Mouse (Mus musculus) heart, embryonic 15.5 days (tissue): ENCODE results near the gene Pigs. TPM values are rescaled to one million over a fixed set of nuclear protein-coding genes. Genes with fewer than 3 reads are reported as not detected.

Experiments
- ATAC-seq: fragments of 200-750 bp; cut with Nextera tagmentation; replicated peaks from 2 replicates; pipeline ENCODE4 v1.8.0; 2017; ENCODE audit warnings: low read depth, moderate TSS enrichment; ENCODE audit not compliant: insufficient number of reproducible peaks, insufficient read depth, low FRiP score
- H3K27ac ChIP-seq: fragments of 300-500 bp; sonication (generic); 2 replicates; pipeline ENCODE4 v1.5.1; 2015; ENCODE audit warnings: mild to moderate bottlenecking, inconsistent platforms
- H3K27me3 ChIP-seq: fragments of 300-500 bp; sonication (generic); 2 replicates; pipeline ENCODE4 v1.6.1; 2015; ENCODE audit warnings: inconsistent platforms
- H3K36me3 ChIP-seq: fragments of 300-500 bp; sonication (generic); 2 replicates; pipeline ENCODE4 v1.6.1; 2015; ENCODE audit warnings: mild to moderate bottlenecking, inconsistent platforms
- H3K4me1 ChIP-seq: fragments of 300-500 bp; sonication (generic); replicated peaks from 2 replicates; pipeline ENCODE4 v1.6.1; 2015; ENCODE audit warnings: inconsistent platforms
- H3K4me2 ChIP-seq: fragments of 300-500 bp; sonication (generic); 2 replicates; pipeline ENCODE4 v1.6.1; 2015; ENCODE audit warnings: inconsistent platforms, mild to moderate bottlenecking, moderate library complexity
- H3K4me3 ChIP-seq: fragments of 300-500 bp; sonication (generic); 2 replicates; pipeline ENCODE4 v1.5.1; 2015; ENCODE audit warnings: mild to moderate bottlenecking, inconsistent platforms
- H3K9ac ChIP-seq: fragments of 300-500 bp; sonication (generic); 2 replicates; pipeline ENCODE4 v1.6.1; 2015; ENCODE audit warnings: mild to moderate bottlenecking, inconsistent platforms
- H3K9me3 ChIP-seq: fragments of 300-500 bp; sonication (generic); replicated peaks from 2 replicates; pipeline ENCODE4 v1.6.1; 2016; ENCODE audit warnings: inconsistent platforms
- WGBS: fragments of 180-500 bp; shearing (Covaris S2); methylation state at CpG from one replicate; pipeline ENCODE4 v1.1.7; 2015; ENCODE audit warnings: mixed read lengths; 5-methylcytosine and 5-hydroxymethylcytosine counted together
- polyA plus RNA-seq: library from polyadenylated mRNA; unstranded; fragments of >200 nt; fragmentation: Nextera tagmentation; extraction: Ambion mirVana; gene quantifications from 2 replicates; pipeline ENCODE4 v1.2.1, GENCODE M21; 2015

Pigs gene
- polyA plus RNA-seq, 1 experiment from 2014 or later: 46.1 TPM

DNA sequence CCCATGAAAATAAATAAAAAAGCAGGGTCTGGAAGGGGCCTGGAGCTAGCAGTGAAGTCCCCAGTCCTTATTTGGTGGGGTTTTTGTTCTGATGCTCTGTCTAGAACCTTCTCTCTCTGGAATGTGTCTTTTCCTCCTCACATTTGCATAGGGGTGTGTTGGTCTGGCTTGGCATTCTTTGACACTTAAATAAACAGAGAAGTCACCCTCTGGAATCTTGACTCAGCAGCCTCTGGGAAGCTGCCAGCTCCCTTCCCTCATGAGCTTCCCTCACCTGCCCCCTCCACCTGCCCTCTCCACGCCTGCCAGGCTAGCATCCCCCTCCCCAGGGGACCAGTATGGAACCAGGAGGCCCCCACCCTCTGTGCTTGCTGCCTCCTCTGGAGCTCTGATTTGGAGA is 42.2 kb downstream of the Pigs start:
- Histone ChIP-seq H3K27me3 (no peaks in the 10 kb centered on the region), H3K4me1 (no peaks in the 10 kb centered on the region), H3K9ac (no peak overlapping the region), H3K36me3 (no peaks in the 10 kb centered on the region), H3K4me3 (no peak overlapping the region), H3K9me3 (no peaks in the 10 kb centered on the region), H3K27ac (no peak overlapping the region), H3K4me2 (no peak overlapping the region)
- ATAC-seq: no peak
- 39% methylated on average over 1 of the region's 1 CpGs for WGBS

DNA sequence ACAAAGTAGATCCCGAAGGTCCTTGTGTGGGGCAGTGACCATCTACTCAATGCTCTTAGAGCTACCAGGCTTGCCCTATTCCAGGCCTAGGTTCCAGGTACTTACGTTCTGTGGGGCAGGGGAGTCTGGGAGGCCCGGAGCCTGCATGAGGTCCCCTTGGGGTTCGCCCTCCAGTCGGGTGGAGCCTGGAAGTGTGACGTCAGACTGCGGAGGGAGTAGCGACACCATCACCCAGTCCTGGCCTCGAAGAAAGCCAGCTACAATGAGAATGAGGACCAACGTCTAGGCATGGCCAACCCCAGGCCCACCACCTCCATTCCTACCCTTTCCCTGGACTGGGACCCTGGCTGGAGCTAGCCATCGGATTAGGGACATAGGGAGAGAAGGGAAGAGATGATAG is 43.5 kb downstream of the Pigs start:
- Histone ChIP-seq H3K4me3 (no peak overlapping the region), H3K27me3 (no peaks in the 10 kb centered on the region), H3K4me1 (no peaks in the 10 kb centered on the region), H3K27ac (no peak overlapping the region), H3K9me3 (no peaks in the 10 kb centered on the region), H3K9ac (no peak overlapping the region), H3K36me3 (no peaks in the 10 kb centered on the region), H3K4me2 (no peak overlapping the region)
- ATAC-seq: no peak
- 88% methylated on average over 11 of the region's 11 CpGs for WGBS

DNA sequence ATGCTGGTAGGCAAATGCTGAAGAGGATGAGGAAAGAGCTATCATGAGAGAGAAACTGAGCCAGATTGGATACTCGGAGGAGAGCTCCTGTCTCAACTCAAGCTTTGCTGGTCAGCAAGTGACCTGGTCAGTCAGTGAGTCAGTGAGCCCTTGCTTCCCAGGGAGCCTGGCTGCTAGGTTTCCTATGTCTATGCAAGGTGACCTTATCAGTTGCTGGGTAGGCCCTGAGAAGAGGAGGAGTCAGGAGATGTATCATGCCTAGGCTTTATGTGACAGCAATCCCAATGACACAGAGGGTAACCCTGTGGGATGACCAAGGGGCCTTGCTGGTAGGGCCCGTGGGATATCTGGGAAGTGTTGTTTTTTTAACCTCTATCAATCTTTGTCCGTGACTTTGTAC is 44.0 kb downstream of the Pigs start:
- no peak overlapping the region for H3K27ac ChIP-seq
- no peaks in the 10 kb centered on the region for H3K9me3 ChIP-seq
- no peak overlapping the region for H3K4me3 ChIP-seq
- H3K9ac ChIP-seq: no peak overlapping the region
- WGBS: 59% methylated on average over 3 of the region's 3 CpGs
- H3K4me1 ChIP-seq: no peaks in the 10 kb centered on the region
- ATAC-seq: no peak
- H3K4me2 ChIP-seq: no peak overlapping the region
- H3K36me3 ChIP-seq: no peaks in the 10 kb centered on the region
- H3K27me3 ChIP-seq: no peaks in the 10 kb centered on the region

DNA sequence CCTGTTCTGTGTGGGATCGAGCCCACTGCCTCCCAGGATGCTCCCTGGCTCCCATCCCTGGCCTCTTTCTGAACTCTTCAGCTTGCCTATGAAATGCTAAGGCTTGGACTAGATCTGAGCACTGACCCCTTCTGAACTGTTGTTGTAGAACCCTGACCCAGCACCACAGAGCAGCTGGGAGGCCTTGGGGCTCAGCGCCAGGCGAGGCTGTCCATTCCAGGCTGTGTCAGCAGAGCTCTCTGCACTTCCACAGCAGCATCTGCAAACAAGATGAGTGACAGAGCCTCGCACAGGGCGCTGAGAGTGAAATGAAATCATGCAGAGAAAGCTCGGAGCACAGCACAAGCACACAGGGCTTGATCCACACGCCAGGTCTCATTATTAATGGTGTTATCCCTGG is 44.4 kb downstream of the Pigs start:
- H3K36me3 ChIP-seq: no peaks in the 10 kb centered on the region
- WGBS: 45% methylated on average over 7 of the region's 7 CpGs
- no peak overlapping the region for H3K4me3 ChIP-seq
- H3K4me1 ChIP-seq: no peaks in the 10 kb centered on the region
- no peak overlapping the region for H3K27ac ChIP-seq
- ATAC-seq: no peak
- no peak overlapping the region for H3K9ac ChIP-seq
- no peaks in the 10 kb centered on the region for H3K9me3 ChIP-seq
- H3K4me2 ChIP-seq: no peak overlapping the region
- no peaks in the 10 kb centered on the region; the same call in 1 of the 2 replicates for H3K27me3 ChIP-seq

DNA sequence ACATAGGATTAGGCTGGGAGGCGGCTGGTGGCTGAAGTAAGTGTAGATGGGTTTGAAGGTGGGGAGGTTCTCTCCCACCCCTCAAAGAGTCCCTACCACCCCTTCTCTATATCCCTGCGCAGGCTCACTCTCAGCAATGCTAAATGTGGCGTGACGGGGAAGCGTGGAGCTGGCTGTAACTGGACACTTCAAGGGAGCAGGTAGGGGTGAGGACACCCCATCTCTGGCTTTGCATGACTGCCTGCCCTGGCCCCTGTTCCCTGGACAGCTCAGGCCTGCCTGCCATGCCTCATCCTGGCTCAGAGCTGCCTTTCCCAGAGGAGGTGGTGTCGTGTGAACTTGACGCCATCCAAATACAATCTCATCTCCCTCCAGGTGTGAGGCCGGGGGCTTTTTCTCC is 45.9 kb downstream of the Pigs start:
- 69% methylated on average over 8 of the region's 8 CpGs for WGBS
- H3K4me2 ChIP-seq: no peak overlapping the region
- no peaks in the 10 kb centered on the region for H3K9me3 ChIP-seq
- no peak overlapping the region for H3K27ac ChIP-seq
- no peaks in the 10 kb centered on the region for H3K36me3 ChIP-seq
- no peak overlapping the region for H3K4me3 ChIP-seq
- H3K27me3 ChIP-seq: peaks cover 3% of the 10 kb centered on the region
- no peak for ATAC-seq
- no peak overlapping the region for H3K9ac ChIP-seq
- H3K4me1 ChIP-seq: no peaks in the 10 kb centered on the region

DNA sequence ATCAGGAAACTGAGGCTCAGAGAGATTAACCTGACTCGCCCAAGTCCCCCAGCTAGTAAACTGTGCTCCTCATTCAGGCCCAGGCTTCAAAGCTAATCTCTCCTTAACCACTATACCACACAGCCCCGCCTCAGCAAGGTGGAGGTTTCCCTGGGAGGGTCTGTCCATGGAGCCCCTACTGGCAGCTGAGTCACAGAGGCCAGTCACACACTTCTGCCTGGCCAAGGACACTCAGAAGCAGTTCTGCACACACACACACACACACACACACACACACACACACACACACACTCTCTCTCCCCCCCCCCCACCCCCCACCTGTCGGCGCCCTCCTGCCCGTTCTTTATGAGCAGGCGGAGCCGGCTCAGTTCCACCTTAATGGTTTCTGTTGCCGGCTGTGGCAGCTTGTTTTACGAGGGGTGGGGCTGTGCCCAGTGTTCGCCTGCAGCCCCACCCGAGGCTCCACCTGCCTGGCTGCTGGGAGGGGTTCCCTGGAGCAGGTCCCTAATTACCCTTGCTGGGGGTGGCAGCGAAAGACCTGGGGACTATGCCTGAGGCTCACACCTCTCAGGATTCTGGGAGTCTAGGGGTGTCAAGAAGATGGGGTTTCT is 49.4 kb downstream of the Pigs start:
- no peaks in the 10 kb centered on the region for H3K9me3 ChIP-seq
- H3K27me3 ChIP-seq: peaks cover 10% of the 10 kb centered on the region
- H3K4me3 ChIP-seq: no peak overlapping the region
- ATAC-seq: no peak
- no peak overlapping the region for H3K4me2 ChIP-seq
- 40% methylated on average over 10 of the region's 12 CpGs for WGBS
- no peak overlapping the region for H3K9ac ChIP-seq
- no peak overlapping the region for H3K27ac ChIP-seq
- no peaks in the 10 kb centered on the region for H3K36me3 ChIP-seq
- H3K4me1 ChIP-seq: no peaks in the 10 kb centered on the region

DNA sequence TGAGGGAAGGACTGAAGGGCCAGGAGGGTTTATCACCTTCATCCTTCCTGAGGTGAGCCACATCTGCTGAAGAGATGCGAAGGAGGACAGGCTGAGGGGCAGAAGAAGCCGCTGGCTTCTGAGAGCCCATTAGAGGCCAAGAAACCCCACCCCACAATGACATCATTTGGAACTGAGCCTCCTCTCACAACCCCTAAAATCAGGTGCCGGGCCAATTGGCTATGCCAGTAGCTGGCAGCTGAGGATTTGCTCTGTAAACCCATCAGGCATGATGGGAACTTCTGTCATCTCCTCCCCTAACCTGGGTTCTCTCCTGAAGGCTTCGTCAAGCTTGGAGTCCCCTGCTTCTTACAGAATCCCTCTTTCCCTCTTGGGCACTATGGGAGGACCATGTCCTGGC is 52.1 kb downstream of the Pigs start:
- Histone ChIP-seq H3K36me3 (no peaks in the 10 kb centered on the region), H3K9ac (no peak overlapping the region), H3K4me3 (no peak overlapping the region), H3K27ac (no peak overlapping the region), H3K27me3 (peaks cover 14% of the 10 kb centered on the region), H3K4me2 (no peak overlapping the region), H3K4me1 (no peaks in the 10 kb centered on the region), H3K9me3 (no peaks in the 10 kb centered on the region)
- no peak for ATAC-seq
- WGBS: 63% methylated on average over 4 of the region's 4 CpGs

DNA sequence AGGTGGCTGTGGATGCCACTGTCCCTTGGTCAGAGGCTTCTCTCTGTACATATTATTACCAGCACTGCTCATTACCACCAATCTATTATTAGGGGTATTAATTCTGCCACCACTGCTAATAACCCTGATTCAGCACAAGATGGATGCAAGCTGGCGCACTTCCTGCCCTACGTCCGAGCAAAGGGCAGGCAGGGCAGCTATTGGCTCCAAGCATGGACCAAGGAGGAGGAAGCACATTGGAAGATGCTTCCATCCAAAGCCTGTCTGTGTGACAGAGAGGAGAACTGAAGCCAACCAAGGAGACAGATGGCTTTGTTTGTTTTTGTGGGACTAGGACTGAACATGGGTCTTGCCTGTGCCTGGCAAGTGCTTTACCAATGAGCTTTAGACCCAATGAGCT is 52.8 kb downstream of the Pigs start:
- Histone ChIP-seq H3K27me3 (peaks cover 14% of the 10 kb centered on the region), H3K36me3 (no peaks in the 10 kb centered on the region), H3K27ac (no peak overlapping the region), H3K4me2 (no peak overlapping the region), H3K4me1 (no peaks in the 10 kb centered on the region), H3K4me3 (no peak overlapping the region), H3K9ac (no peak overlapping the region), H3K9me3 (no peaks in the 10 kb centered on the region)
- 83% methylated on average over 3 of the region's 3 CpGs for WGBS
- ATAC-seq: no peak

DNA sequence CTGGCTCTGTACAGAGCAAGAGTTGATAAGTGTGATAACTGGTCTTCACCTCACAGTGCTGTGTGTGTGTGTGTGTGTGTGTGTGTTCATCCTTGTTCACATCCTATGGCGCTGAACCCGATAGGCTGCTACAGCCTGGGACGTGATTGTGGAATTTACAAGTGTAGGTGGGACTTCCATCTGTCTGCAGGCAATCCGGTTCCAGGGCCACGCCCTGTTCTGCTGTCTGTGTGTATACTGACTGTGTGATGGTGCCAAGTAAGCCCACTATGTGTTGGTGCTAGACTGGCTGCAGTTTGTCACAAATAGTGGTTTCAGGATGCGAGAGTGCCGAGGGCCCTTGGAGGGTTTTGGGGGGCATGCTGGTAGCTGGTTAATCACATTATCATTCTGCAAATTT is 54.1 kb downstream of the Pigs start:
- no peak overlapping the region for H3K4me3 ChIP-seq
- 69% methylated on average over 7 of the region's 7 CpGs for WGBS
- H3K27me3 ChIP-seq: peaks cover 17% of the 10 kb centered on the region
- ATAC-seq: no peak
- H3K9me3 ChIP-seq: no peaks in the 10 kb centered on the region
- H3K9ac ChIP-seq: no peak overlapping the region
- no peak overlapping the region for H3K27ac ChIP-seq
- no peaks in the 10 kb centered on the region for H3K36me3 ChIP-seq
- no peaks in the 10 kb centered on the region for H3K4me1 ChIP-seq
- no peak overlapping the region for H3K4me2 ChIP-seq

DNA sequence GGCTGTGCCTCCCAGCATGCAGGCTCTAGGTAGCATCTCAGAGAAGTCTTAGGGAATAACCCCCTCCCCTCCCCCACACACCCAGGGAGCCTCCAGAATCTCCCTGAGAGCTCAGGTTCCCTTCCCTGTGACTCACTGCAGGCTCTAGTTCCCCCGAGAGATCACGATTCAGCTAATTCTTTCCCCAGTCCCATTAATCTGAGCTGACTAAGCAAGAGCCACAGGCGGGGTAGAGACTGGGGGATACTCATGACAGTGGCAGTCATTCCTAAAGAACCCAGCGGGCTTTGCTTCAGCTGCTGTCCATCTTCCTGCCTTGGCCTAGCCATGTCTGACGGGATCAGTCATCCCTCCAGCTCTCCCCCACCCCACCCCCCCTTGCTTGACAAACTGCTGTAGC is 54.5 kb downstream of the Pigs start:
- H3K27me3 ChIP-seq: peaks cover 18% of the 10 kb centered on the region
- WGBS: 44% methylated on average over 5 of the region's 5 CpGs

DNA sequence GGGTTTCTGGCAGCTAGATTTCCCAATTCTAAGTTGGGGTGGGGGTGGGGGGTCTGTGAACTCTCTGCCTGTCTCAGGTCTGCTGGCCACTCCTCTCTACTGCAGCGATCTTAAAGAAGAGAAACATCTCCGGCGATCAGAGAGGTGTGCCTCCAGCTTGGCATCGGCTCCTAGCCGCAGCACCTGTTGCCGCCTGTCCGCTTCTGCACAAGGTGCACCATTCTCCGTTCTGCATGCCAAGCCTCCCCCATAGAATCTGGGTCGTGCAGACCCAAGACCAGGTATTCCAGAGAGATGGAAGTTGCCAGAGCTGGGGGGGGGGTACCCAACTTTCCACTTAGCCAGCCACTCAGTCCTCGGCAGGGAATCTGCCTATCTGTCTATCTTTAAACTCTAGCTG is 57.6 kb downstream of the Pigs start:
- peaks cover 11% of the 10 kb centered on the region for H3K27me3 ChIP-seq
- 79% methylated on average over 10 of the region's 10 CpGs for WGBS
- no peak for ATAC-seq
- no peak overlapping the region for H3K4me2 ChIP-seq
- no peaks in the 10 kb centered on the region for H3K9me3 ChIP-seq
- H3K4me1 ChIP-seq: no peaks in the 10 kb centered on the region
- H3K27ac ChIP-seq: no peak overlapping the region
- H3K36me3 ChIP-seq: no peaks in the 10 kb centered on the region
- no peak overlapping the region for H3K9ac ChIP-seq
- peak overlapping the region; percentile 4; the same call in 1 of the 2 replicates for H3K4me3 ChIP-seq

More for the DNA sequence above, 54.5 kb downstream of the Pigs start:
- Histone ChIP-seq H3K4me1 (no peaks in the 10 kb centered on the region), H3K27ac (no peak overlapping the region), H3K4me2 (no peak overlapping the region), H3K36me3 (no peaks in the 10 kb centered on the region), H3K9ac (no peak overlapping the region), H3K4me3 (no peak overlapping the region), H3K9me3 (no peaks in the 10 kb centered on the region)
- ATAC-seq: no peak

DNA sequence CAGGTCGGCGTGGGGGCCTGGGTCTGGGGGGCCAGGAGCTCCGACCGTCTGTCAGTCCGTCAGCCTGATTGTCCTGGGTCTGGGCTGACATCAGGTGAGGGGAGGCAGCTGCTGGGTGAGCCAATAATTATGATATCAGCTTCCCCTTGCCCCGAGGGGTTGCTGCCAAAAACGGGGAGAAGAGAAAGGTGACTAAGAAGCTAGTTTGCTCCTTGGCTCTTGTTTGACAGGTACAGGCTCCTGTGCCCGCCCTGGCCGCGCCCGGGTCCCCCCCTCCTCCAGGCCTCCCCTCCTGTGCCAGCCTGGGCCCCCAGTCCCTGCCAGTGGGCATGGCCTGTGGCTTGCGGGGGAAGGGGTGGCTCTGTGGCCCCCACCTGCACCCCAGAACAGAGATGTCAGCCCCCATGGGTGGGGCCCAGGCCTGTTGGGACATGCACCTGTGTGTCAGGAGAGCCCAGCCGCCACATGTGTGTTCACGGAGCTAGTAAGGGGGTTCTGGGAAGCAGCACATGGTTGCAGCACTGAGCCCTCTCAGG is 58.4 kb downstream of the Pigs start, which contains the start of gene Foxn1:
TSS of gene Foxn1 (minus strand) at position 51 of the 536 bp plus-strand sequence.
- H3K9me3 ChIP-seq: no peaks in the 10 kb centered on the region
- no peak within 1 kb of the TSS for H3K9ac ChIP-seq
- ATAC-seq: 0 out of 2 replicates have a peak, but pooled peaks have one; percentile 47
- peaks cover 11% of the 10 kb centered on the region for H3K27me3 ChIP-seq
- H3K4me3 ChIP-seq: peak within 1 kb of the TSS; percentile 4; the same call in 1 of the 2 replicates
- H3K4me1 ChIP-seq: no peaks in the 10 kb centered on the region
- H3K4me2 ChIP-seq: no peak within 1 kb of the TSS
- H3K27ac ChIP-seq: no peak within 1 kb of the TSS
- H3K36me3 ChIP-seq: no peaks in the 10 kb centered on the region
- 76% methylated on average over 14 of the region's 14 CpGs for WGBS
